Mouse (Mus musculus): ENCODE results near the gene Gm20517. TPM values are rescaled to one million over a fixed set of nuclear protein-coding genes. Genes with fewer than 3 reads are reported as not detected.

Gm20517 gene
- polyA plus RNA-seq, 1 experiment from 2014 or later: 2.3 TPM

- no peak for ATAC-seq
Observed at GRCm38 (mm10) chr17:47663009-47663713, 51.8 kb downstream of the Gm20517 start.

DNA sequence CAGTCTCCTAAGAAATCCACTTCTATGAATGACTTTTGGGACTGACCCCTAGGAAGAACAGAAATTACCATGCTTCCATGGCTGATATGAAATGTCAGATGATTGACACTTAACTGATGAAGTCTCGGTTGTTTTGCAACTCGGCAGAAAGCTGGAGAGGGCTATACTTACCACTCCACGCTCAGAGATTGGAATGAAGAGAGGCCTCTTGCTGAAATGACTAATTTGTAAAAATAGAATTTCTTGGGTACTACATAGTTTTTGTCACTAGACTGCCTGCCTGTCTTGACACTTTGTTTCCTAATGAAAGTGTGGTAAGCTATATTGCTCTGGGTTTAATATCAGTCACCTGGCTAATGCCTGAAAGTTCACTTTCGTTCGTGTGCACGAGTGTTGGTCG lies 53.1 kb downstream of the Gm20517 start:
- Histone ChIP-seq H3K9ac (no peak overlapping the region), H3K4me3 (no peak overlapping the region), H3K27me3 (replicated peaks) (no peaks in the 10 kb centered on the region), H3K4me1 (no peaks in the 10 kb centered on the region), H3K27ac (no peak overlapping the region), H3K4me2 (no peak overlapping the region), H3K36me3 (peaks cover 18% of the 10 kb centered on the region), H3K9me3 (replicated peaks) (no peaks in the 10 kb centered on the region)
- WGBS (ENCODE audit: insufficient replicate concordance): 67% methylated on average over 7 of the region's 7 CpGs
- ATAC-seq: no peak

More at GRCm38 (mm10) chr17:47663009-47663713, 51.8 kb downstream of the Gm20517 start:
- Histone ChIP-seq H3K4me3 (no peak overlapping the region), H3K9me3 (replicated peaks) (no peaks in the 10 kb centered on the region), H3K27me3 (replicated peaks) (no peaks in the 10 kb centered on the region), H3K27ac (no peak overlapping the region), H3K9ac (no peak overlapping the region), H3K36me3 (peaks cover 21% of the 10 kb centered on the region), H3K4me1 (peaks cover 5% of the 10 kb centered on the region; the same call in 1 of the 2 replicates), H3K4me2 (no peak overlapping the region)
- 82% methylated on average over 9 of the region's 9 CpGs for whole genome bisulfite sequencing (ENCODE audit: insufficient replicate concordance)

GRCm38 (mm10) chr17:47669166-47669565 lies 57.8 kb downstream of the Gm20517 start:
- H3K27ac ChIP-seq: no peak overlapping the region
- no peaks in the 10 kb centered on the region for H3K9me3 ChIP-seq (replicated peaks)
- H3K9ac ChIP-seq: no peak overlapping the region
- 79% methylated on average over 4 of the region's 4 CpGs for WGBS (ENCODE audit: insufficient replicate concordance)
- H3K36me3 ChIP-seq: peaks cover 27% of the 10 kb centered on the region
- H3K27me3 ChIP-seq (replicated peaks): peaks cover 37% of the 10 kb centered on the region
- peaks cover 12% of the 10 kb centered on the region for H3K4me1 ChIP-seq
- no peak overlapping the region for H3K4me2 ChIP-seq
- H3K4me3 ChIP-seq: no peak overlapping the region
- no peak for ATAC-seq

DNA sequence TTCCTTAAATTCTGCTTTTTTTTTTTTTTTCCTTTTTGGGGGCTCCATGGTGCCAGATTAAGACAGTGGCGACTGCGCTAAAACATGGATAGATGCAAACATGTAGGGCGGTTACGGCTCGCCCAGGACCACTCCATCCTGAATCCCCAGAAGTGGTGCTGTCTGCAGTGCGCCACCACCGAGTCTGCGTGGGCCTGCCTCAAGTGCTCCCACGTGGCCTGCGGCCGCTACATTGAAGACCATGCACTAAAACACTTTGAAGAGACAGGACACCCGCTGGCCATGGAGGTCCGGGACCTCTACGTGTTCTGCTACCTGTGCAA lies 60.6 kb downstream of the Gm20517 start:
- Histone ChIP-seq H3K36me3 (peaks cover 42% of the 10 kb centered on the region), H3K4me3 (peak overlapping the region; percentile 46), H3K27me3 (replicated peaks) (peaks cover 37% of the 10 kb centered on the region), H3K27ac (no peak overlapping the region), H3K9me3 (replicated peaks) (no peaks in the 10 kb centered on the region), H3K4me2 (peak overlapping the region; percentile 71), H3K9ac (0 out of 2 replicates have a peak overlapping the region, but pooled peaks have one; percentile 36), H3K4me1 (peaks cover 12% of the 10 kb centered on the region)
- WGBS (ENCODE audit: insufficient replicate concordance): 35% methylated on average over 14 of the region's 14 CpGs
- ATAC-seq: peak; percentile 8; the same call in 1 of the 2 replicates

- Histone ChIP-seq H3K4me3 (peak overlapping the region; percentile 46), H3K4me1 (peaks cover 12% of the 10 kb centered on the region), H3K9me3 (replicated peaks) (no peaks in the 10 kb centered on the region), H3K9ac (peak overlapping the region; percentile 36; the same call in 1 of the 2 replicates), H3K36me3 (peaks cover 44% of the 10 kb centered on the region), H3K4me2 (peak overlapping the region; percentile 71), H3K27me3 (replicated peaks) (peaks cover 37% of the 10 kb centered on the region), H3K27ac (no peak overlapping the region)
- 9% methylated on average over 68 of the region's 68 CpGs for WGBS (ENCODE audit: insufficient replicate concordance)
- ATAC-seq: peak; percentile 37; the same call in 1 of the 2 replicates
Observed at GRCm38 (mm10) chr17:47672311-47673111, 61.1 kb downstream of the Gm20517 start.

DNA sequence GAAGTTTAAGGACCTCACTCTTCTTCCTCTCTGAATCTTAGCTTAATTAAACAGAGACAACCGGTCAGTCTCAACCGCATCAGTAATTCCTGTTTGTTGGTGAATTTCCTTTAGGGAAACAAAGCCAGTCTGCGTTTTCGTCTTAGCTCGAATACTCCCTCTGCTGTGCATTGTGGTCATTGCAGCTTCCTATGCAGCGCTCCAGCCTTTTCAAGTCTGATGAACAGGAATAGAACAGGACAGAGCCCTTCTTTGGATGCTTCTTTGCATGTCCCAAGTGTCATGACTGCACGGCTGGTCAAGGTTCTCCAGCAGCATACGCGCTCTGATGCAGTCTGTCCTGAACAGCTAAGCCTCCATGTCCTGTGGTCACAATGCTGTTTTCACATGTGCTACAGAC lies 65.2 kb downstream of the Gm20517 start:
- 24% methylated on average over 9 of the region's 9 CpGs for WGBS (ENCODE audit: insufficient replicate concordance)
- Histone ChIP-seq H3K36me3 (peaks cover 82% of the 10 kb centered on the region), H3K9ac (no peak overlapping the region), H3K4me3 (no peak overlapping the region), H3K27me3 (replicated peaks) (peaks cover 19% of the 10 kb centered on the region), H3K4me1 (peaks cover 16% of the 10 kb centered on the region), H3K4me2 (no peak overlapping the region), H3K27ac (no peak overlapping the region), H3K9me3 (replicated peaks) (no peaks in the 10 kb centered on the region)
- ATAC-seq: no peak

DNA sequence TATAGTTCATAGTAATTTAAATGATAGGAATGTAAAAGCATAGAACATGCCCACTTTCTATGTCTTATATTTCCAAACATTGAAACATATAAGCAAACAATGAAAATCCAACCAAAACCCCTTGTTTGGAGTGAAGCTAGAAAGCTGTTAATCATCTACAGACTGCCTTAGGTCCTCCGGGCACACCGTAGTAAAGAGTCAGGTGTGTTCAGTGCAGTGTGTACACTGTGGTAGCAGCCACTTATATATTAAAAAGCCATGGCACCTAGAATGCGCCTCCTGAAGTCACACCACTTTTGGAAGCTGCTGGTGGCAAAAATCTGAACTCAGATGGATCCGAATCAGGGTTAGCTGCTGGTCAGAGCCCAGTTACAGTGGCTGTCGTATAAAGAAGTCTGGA lies 66.8 kb downstream of the Gm20517 start:
- no peak for ATAC-seq
- Histone ChIP-seq H3K27me3 (replicated peaks) (peaks cover 4% of the 10 kb centered on the region), H3K4me2 (no peak overlapping the region), H3K4me1 (peaks cover 10% of the 10 kb centered on the region; the same call in 1 of the 2 replicates), H3K9ac (no peak overlapping the region), H3K4me3 (no peak overlapping the region), H3K27ac (no peak overlapping the region), H3K36me3 (peaks cover 85% of the 10 kb centered on the region), H3K9me3 (replicated peaks) (no peaks in the 10 kb centered on the region)
- 87% methylated on average over 5 of the region's 5 CpGs for WGBS (ENCODE audit: insufficient replicate concordance)

- H3K4me2 ChIP-seq: no peak overlapping the region
- no peaks in the 10 kb centered on the region for H3K27me3 ChIP-seq (replicated peaks)
- H3K9ac ChIP-seq: no peak overlapping the region
- no peak overlapping the region for H3K27ac ChIP-seq
- H3K36me3 ChIP-seq: peaks cover 84% of the 10 kb centered on the region
- H3K4me3 ChIP-seq: no peak overlapping the region
- H3K9me3 ChIP-seq (replicated peaks): no peaks in the 10 kb centered on the region
- no peak for ATAC-seq
- WGBS (ENCODE audit: insufficient replicate concordance): 81% methylated on average over 5 of the region's 5 CpGs
- peaks cover 10% of the 10 kb centered on the region; the same call in 1 of the 2 replicates for H3K4me1 ChIP-seq
Observed at GRCm38 (mm10) chr17:47678702-47679101, 67.3 kb downstream of the Gm20517 start.

DNA sequence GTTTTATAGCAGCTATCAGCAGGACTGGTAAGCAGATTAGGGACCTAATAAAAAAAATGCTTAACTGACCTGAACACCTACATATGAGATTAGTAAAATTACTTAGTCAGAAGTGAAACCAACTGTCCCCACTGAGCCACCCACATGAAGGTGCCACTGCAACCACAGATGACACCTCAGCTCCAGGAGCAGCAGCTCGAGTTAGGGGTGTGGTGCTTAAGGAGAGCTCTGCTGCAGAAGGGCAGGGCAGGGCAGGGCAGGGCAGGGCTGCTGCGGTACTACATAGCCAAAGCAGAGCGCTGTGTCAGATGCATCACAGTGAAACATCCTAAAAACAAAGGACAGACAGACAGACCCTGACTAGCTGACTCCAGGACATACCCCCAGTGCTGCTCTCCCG lies 71.4 kb downstream of the Gm20517 start:
- Histone ChIP-seq H3K36me3 (peaks cover 85% of the 10 kb centered on the region), H3K4me2 (no peak overlapping the region), H3K27ac (no peak overlapping the region), H3K4me1 (peaks cover 30% of the 10 kb centered on the region), H3K4me3 (no peak overlapping the region), H3K9ac (no peak overlapping the region), H3K9me3 (replicated peaks) (no peaks in the 10 kb centered on the region), H3K27me3 (replicated peaks) (no peaks in the 10 kb centered on the region)
- no peak for ATAC-seq
- 56% methylated on average over 4 of the region's 4 CpGs for WGBS (ENCODE audit: insufficient replicate concordance)

DNA sequence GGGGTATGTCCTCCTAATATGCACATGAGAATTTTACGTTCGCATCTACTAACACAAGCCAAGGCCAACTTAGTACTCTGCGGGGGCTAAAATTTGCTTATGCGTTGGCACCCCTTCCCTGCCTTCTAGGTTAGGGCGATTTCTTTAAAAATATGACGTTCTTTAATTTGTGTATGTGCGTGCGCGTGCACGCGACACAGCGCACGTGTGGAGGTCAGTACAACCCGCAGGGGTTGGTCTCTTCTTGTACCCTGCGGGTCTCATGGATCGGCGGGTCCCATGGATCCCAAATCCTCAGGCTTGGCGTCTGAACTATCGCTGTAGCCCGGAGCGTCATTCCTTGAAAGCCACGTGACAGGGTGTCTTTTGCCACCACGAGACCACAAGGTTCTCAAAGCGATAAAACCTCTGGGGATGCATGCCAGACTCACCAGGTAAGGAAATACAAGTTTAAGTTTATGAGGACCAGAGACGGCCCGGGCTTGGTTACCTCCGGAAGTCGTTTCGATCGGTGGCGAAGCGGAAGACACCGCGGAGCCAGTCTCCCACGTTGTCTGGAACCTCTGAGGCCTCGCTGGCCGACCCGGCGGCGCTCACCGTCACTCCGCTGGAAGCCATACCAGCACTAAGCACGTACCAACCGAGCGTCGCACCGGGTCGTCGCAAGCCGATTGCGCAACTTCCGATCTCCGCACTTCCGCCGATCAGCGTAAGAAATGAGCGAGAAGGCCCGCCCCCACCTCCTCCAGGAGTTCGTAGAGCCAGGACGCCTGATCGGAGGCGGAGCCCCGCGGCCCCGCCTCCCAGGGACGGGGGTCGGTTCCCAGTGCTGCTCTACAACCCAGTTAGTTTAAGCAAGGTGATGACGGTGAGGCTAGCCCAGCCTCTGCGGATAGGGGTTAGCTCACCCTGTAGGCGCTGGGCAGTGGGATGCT lies 76.3 kb downstream of the Gm20517 start:
- peak; percentile 86 for ATAC-seq
- WGBS (ENCODE audit: insufficient replicate concordance): under 1% methylated on average over 70 of the region's 70 CpGs
- Histone ChIP-seq H3K9ac (peak overlapping the region; percentile 75), H3K9me3 (replicated peaks) (no peaks in the 10 kb centered on the region), H3K4me3 (peak overlapping the region; percentile 79), H3K4me2 (peak overlapping the region; percentile 99), H3K4me1 (peaks cover 44% of the 10 kb centered on the region), H3K27me3 (replicated peaks) (peaks cover 27% of the 10 kb centered on the region), H3K36me3 (peaks cover 40% of the 10 kb centered on the region), H3K27ac (peak overlapping the region; percentile 83)

GRCm38 (mm10) chr17:47688344-47688607 lies 76.9 kb downstream of the Gm20517 start, which contains the start of gene Tomm6:
Gene Tomm6, minus strand, starts transcription at chr17:47688386.
- ATAC-seq: no peak
- Histone ChIP-seq H3K4me2 (peak within 1 kb of the TSS; percentile 99), H3K27ac (peak within 1 kb of the TSS; percentile 83), H3K36me3 (peaks cover 34% of the 10 kb centered on the region), H3K9ac (peak within 1 kb of the TSS; percentile 75), H3K4me1 (peaks cover 39% of the 10 kb centered on the region), H3K4me3 (peak within 1 kb of the TSS; percentile 79), H3K27me3 (replicated peaks) (peaks cover 32% of the 10 kb centered on the region), H3K9me3 (replicated peaks) (no peaks in the 10 kb centered on the region)
- under 1% methylated on average over 9 of the region's 9 CpGs for WGBS (ENCODE audit: insufficient replicate concordance)
